Mouse (Mus musculus) B cell, adult 67 days (primary cell): ENCODE results near the gene Urad. TPM values are rescaled to one million over a fixed set of nuclear protein-coding genes. Genes with fewer than 3 reads are reported as not detected.

Source experiments
- total RNA-seq, 2 experiments: library from RNA; stranded (reverse); gene quantifications; 4 replicates each; pipeline ENCODE4 v1.2.4; 2023

Urad gene
- total RNA-seq = not detected

GRCm38 (mm10) chr5:147322183-147322582 lies at the start of gene Urad:
TSS of gene Urad (minus strand) at chr5:147322440.

GRCm38 (mm10) chr5:147306638-147307397 lies 15.4 kb downstream of the Urad start, which contains the start of gene Cdx2:
TSS of gene Cdx2 (minus strand) at chr5:147307270.

GRCm38 (mm10) chr5:147269926-147270672 lies 52.1 kb downstream of the Urad start, which contains the start of gene Pdx1:
TSS of gene Pdx1 (plus strand) at chr5:147269959.

Other genes starting within 250 kb of the Urad start
- gene Lnx2, start 245.9 kb downstream of the Urad start, total RNA-seq = 10 to 100 TPM; 26.6 to 33.9 TPM
- 100 to 1,000 TPM in 1 of 2 experiments, 10 to 100 TPM in 1; 98.9 to 103 TPM for gene Polr1d, start 245.4 kb downstream of the Urad start, total RNA-seq
- gene Gsx1, start 133.7 kb downstream of the Urad start, total RNA-seq = not detected
- not detected for gene Pdx1, start 52.5 kb downstream of the Urad start, total RNA-seq
- gene Cdx2, start 15.2 kb downstream of the Urad start, total RNA-seq = not detected
- gene Flt3, start 78.0 kb upstream of the Urad start, total RNA-seq = 1 to 10 TPM in 1 of 2 experiments, under 1 TPM in 1; 0.75 to 1.1 TPM
- 100 to 1,000 TPM; 369 to 411 TPM for gene Pan3, start 107.7 kb upstream of the Urad start, total RNA-seq